36 mouse cellular contexts compared by ENCODE assay signal in genomic region chr10:128218387-128219117, GRCm38 (mm10). TPM values are rescaled to one million over a fixed set of nuclear protein-coding genes. Genes with fewer than 3 reads are reported as not detected.
DNase-seq lines count a peak whose midpoint lies in the region; ATAC-seq and TF ChIP-seq lines count a peak whose summit lies in the region.
"Had no signal": no experiment of that assay in that cellular context is flagged by ENCODE, and none has a peak within 500 bp of the region (broad histone marks: within the 10 kb centered on the region; RNA-seq: fewer than 3 reads in every experiment).

No protein-coding gene starts in this region.

- no peak for TF ChIP-seq EP300 in stomach, postnatal 0 days (optimal IDR thresholded peaks at IDR 0.05)
- TF ChIP-seq EP300 in liver, postnatal 0 days (IDR thresholded peaks at IDR 0.05; ENCODE audit: low read depth), result peak; percentile 92

- TF ChIP-seq CTCF in stomach, postnatal 0 days (IDR thresholded peaks at IDR 0.05; ENCODE audit: low read depth), result no peak
- TF ChIP-seq CTCF in liver, postnatal 0 days (IDR thresholded peaks at IDR 0.05; ENCODE audit: low read depth), result no peak

- no peak overlapping the region for H3K9ac ChIP-seq in stomach, embryonic 15.5 days
- H3K9ac ChIP-seq in stomach, postnatal 0 days (ENCODE audit: low read length), result no peak overlapping the region
- no peak overlapping the region for H3K9ac ChIP-seq in liver, embryonic 12.5 days
- no peak overlapping the region for H3K9ac ChIP-seq in liver, postnatal 0 days (replicated peaks)
- no peak overlapping the region for H3K9ac ChIP-seq in neural tube, embryonic 15.5 days (replicated peaks)
- H3K9ac ChIP-seq: forebrain, embryonic 15.5 days; hindbrain, embryonic 14.5 days; limb, embryonic 12.5 days had no signal

- 89% methylated on average over 18 of the region's 18 CpGs for WGBS in stomach, embryonic 15.5 days
- WGBS in stomach, postnatal 0 days, result 86% methylated on average over 18 of the region's 18 CpGs
- WGBS in liver, embryonic 12.5 days (ENCODE audit: insufficient replicate concordance), result 69% methylated on average over 18 of the region's 18 CpGs
- 65% methylated on average over 18 of the region's 18 CpGs for WGBS in liver, postnatal 0 days (ENCODE audit: insufficient replicate concordance)
- WGBS in neural tube, embryonic 15.5 days, result 95% methylated on average over 18 of the region's 18 CpGs

- no peaks in the 10 kb centered on the region for H3K4me1 ChIP-seq in stomach, embryonic 15.5 days
- H3K4me1 ChIP-seq in stomach, postnatal 0 days (replicated peaks; ENCODE audit: control insufficient read depth, insufficient read depth), result no peaks in the 10 kb centered on the region
- peaks cover 37% of the 10 kb centered on the region for H3K4me1 ChIP-seq in liver, embryonic 12.5 days
- peaks cover 6% of the 10 kb centered on the region for H3K4me1 ChIP-seq in liver, postnatal 0 days (ENCODE audit: insufficient read depth)
- H3K4me1 ChIP-seq in neural tube, embryonic 15.5 days, result no peaks in the 10 kb centered on the region
- H3K4me1 ChIP-seq: forebrain, embryonic 10.5 days; forebrain, embryonic 15.5 days; limb, embryonic 12.5 days had no signal

- H3K27ac ChIP-seq in stomach, embryonic 15.5 days, result no peak overlapping the region
- H3K27ac ChIP-seq in stomach, postnatal 0 days (replicated peaks), result no peak overlapping the region
- peak overlapping the region; percentile 76 for H3K27ac ChIP-seq in liver, embryonic 12.5 days
- H3K27ac ChIP-seq in liver, postnatal 0 days (ENCODE audit: low read depth), result peak overlapping the region; percentile 57
- no peak overlapping the region for H3K27ac ChIP-seq in neural tube, embryonic 15.5 days (replicated peaks)
- H3K27ac ChIP-seq: forebrain, embryonic 10.5 days; forebrain, embryonic 15.5 days; hindbrain, embryonic 14.5 days; left cerebral cortex, adult 2 months; limb, embryonic 12.5 days had no signal

- H3K4me2 ChIP-seq in stomach, embryonic 15.5 days, result no peak overlapping the region
- no peak overlapping the region for H3K4me2 ChIP-seq in stomach, postnatal 0 days (replicated peaks; ENCODE audit: low read depth)
- H3K4me2 ChIP-seq in liver, embryonic 12.5 days, result peak overlapping the region; percentile 14; the same call in 1 of the 2 replicates
- no peak overlapping the region for H3K4me2 ChIP-seq in liver, postnatal 0 days (ENCODE audit: low read depth, low read length)
- H3K4me2 ChIP-seq in neural tube, embryonic 15.5 days, result no peak overlapping the region
- H3K4me2 ChIP-seq: forebrain, embryonic 15.5 days; heart, embryonic 11.5 days; hindbrain, embryonic 14.5 days; limb, embryonic 12.5 days had no signal

- peak; percentile 56; the same call in 1 of the 2 replicates for ATAC-seq in stomach, embryonic 15.5 days (ENCODE audit: insufficient read depth, low FRiP score, low read depth)
- no peak for ATAC-seq in stomach, postnatal 0 days (ENCODE audit: low FRiP score, low TSS enrichment)
- peak; percentile 85 for ATAC-seq in liver, embryonic 12.5 days
- ATAC-seq in liver, postnatal 0 days, result peak; percentile 76
- no peak for ATAC-seq in neural tube, embryonic 15.5 days (ENCODE audit: low FRiP score)
- ATAC-seq: forebrain, embryonic 15.5 days; intestine, postnatal 0 days; lung, postnatal 0 days; Patski had no signal

- no peak overlapping the region for H3K4me3 ChIP-seq in stomach, embryonic 15.5 days (replicated peaks)
- H3K4me3 ChIP-seq in stomach, postnatal 0 days (ENCODE audit: low read depth, low read length), result no peak overlapping the region
- no peak overlapping the region for H3K4me3 ChIP-seq in liver, embryonic 12.5 days
- H3K4me3 ChIP-seq in liver, postnatal 0 days (ENCODE audit: low read depth, low read length), result no peak overlapping the region
- no peak overlapping the region for H3K4me3 ChIP-seq in neural tube, embryonic 15.5 days (replicated peaks)
- H3K4me3 ChIP-seq: forebrain, embryonic 10.5 days; forebrain, embryonic 15.5 days; left cerebral cortex, adult 2 months; limb, embryonic 12.5 days had no signal

- H3K9me3 ChIP-seq in stomach, embryonic 15.5 days, result no peaks in the 10 kb centered on the region
- no peaks in the 10 kb centered on the region for H3K9me3 ChIP-seq in stomach, postnatal 0 days (ENCODE audit: control insufficient read depth, low read length)
- no peaks in the 10 kb centered on the region for H3K9me3 ChIP-seq in liver, embryonic 12.5 days (replicated peaks)
- H3K9me3 ChIP-seq in liver, postnatal 0 days (ENCODE audit: low read length), result no peaks in the 10 kb centered on the region
- H3K9me3 ChIP-seq in neural tube, embryonic 15.5 days (replicated peaks), result no peaks in the 10 kb centered on the region
- H3K9me3 ChIP-seq: forebrain, embryonic 10.5 days; forebrain, embryonic 15.5 days; limb, embryonic 12.5 days had no signal

- H3K27me3 ChIP-seq in stomach, embryonic 15.5 days (replicated peaks), result no peaks in the 10 kb centered on the region
- H3K27me3 ChIP-seq in stomach, postnatal 0 days (ENCODE audit: control insufficient read depth, insufficient read depth, low read length), result no peaks in the 10 kb centered on the region; the same call in 1 of the 2 replicates
- peaks cover 9% of the 10 kb centered on the region for H3K27me3 ChIP-seq in liver, embryonic 12.5 days (replicated peaks)
- no peaks in the 10 kb centered on the region for H3K27me3 ChIP-seq in liver, postnatal 0 days (ENCODE audit: insufficient read depth, low read length)
- 0 out of 2 replicates have a peak, but pooled peaks cover 5% of the 10 kb centered on the region for H3K27me3 ChIP-seq in neural tube, embryonic 15.5 days (replicated peaks)
- H3K27me3 ChIP-seq: CH12.LX had no signal

- no peak for DNase-seq in stomach, postnatal 0 days (ENCODE audit: low spot score)
- DNase-seq in liver, postnatal 0 days, result no peak
- no peak for DNase-seq in right cerebral cortex, postnatal 25 days
- no peak for DNase-seq in left cerebral cortex, adult 11 months (ENCODE audit: low spot score)
- DNase-seq: adrenal gland, postnatal 10 days; cerebellum, adult 11-12 months; cerebellum, postnatal 10 days; gastrocnemius, postnatal 36 days; heart, adult 18-20 months; heart, postnatal 4 days; kidney, adult 9 months; kidney, postnatal 14 days; lung, adult 18-20 months; lung, postnatal 4 days; midbrain, embryonic 14.5 days; retina, postnatal 1 day; right cerebral cortex, postnatal 14 days had no signal

- no peaks in the 10 kb centered on the region for H3K36me3 ChIP-seq in stomach, embryonic 15.5 days
- H3K36me3 ChIP-seq in stomach, postnatal 0 days (ENCODE audit: control insufficient read depth, insufficient read depth, low read length), result no peaks in the 10 kb centered on the region
- H3K36me3 ChIP-seq in liver, embryonic 12.5 days, result no peaks in the 10 kb centered on the region
- no peaks in the 10 kb centered on the region for H3K36me3 ChIP-seq in liver, postnatal 0 days (replicated peaks; ENCODE audit: insufficient read depth, low read length)
- no peaks in the 10 kb centered on the region for H3K36me3 ChIP-seq in neural tube, embryonic 15.5 days
- H3K36me3 ChIP-seq: forebrain, embryonic 10.5 days; forebrain, embryonic 15.5 days; limb, embryonic 12.5 days had no signal

RNA-seq across cellular contexts. Expression of gene Spryd4, which starts 6.9 kb away (rescaled TPM):
- 31.1 and 34.6 TPM in 2 replicates for polyA plus RNA-seq in stomach, embryonic 15.5 days (2015; fragmentation: Nextera tagmentation; extraction: Ambion mirVana)
- polyA plus RNA-seq in stomach, postnatal 0 days (2015; fragmentation: Nextera tagmentation; extraction: Ambion mirVana), result 25.6 and 26.1 TPM in 2 replicates
- polyA plus RNA-seq in liver, embryonic 12.5 days (2016; fragmentation: Nextera tagmentation; extraction: Ambion mirVana), result 24.1 and 25.1 TPM in 2 replicates
- 54.0 and 61.1 TPM in 2 replicates for polyA plus RNA-seq in liver, postnatal 0 days (2015; fragmentation: Nextera tagmentation; extraction: Ambion mirVana)
- 25.5 and 25.9 TPM in 2 replicates for polyA plus RNA-seq in neural tube, embryonic 15.5 days (2015; fragmentation: Nextera tagmentation; extraction: Ambion mirVana)

RNA-seq across cellular contexts. Expression of gene Mip, which starts 7.1 kb away (rescaled TPM):
- 0.14 TPM in 1 of 2 replicates, not detected in the other for polyA plus RNA-seq in stomach, embryonic 15.5 days (2015; fragmentation: Nextera tagmentation; extraction: Ambion mirVana)
- not detected in 2 replicates for polyA plus RNA-seq in stomach, postnatal 0 days (2015; fragmentation: Nextera tagmentation; extraction: Ambion mirVana)
- polyA plus RNA-seq in liver, embryonic 12.5 days (2016; fragmentation: Nextera tagmentation; extraction: Ambion mirVana), result not detected in 2 replicates
- polyA plus RNA-seq in liver, postnatal 0 days (2015; fragmentation: Nextera tagmentation; extraction: Ambion mirVana), result not detected in 2 replicates
- polyA plus RNA-seq in neural tube, embryonic 15.5 days (2015; fragmentation: Nextera tagmentation; extraction: Ambion mirVana), result not detected in 2 replicates
- polyA plus RNA-seq: C2C12; embryonic facial prominence, embryonic 11.5 days; frontal cortex, adult 2 months; heart, embryonic 11.5 days; heart, embryonic 16.5 days; intestine, postnatal 0 days; lung, postnatal 0 days; neural tube, embryonic 14.5 days; urinary bladder, adult 2 months had no signal

RNA-seq across cellular contexts. Expression of gene Timeless, which starts 13.3 kb away (rescaled TPM):
- 43.7 and 46.4 TPM in 2 replicates for polyA plus RNA-seq in stomach, embryonic 15.5 days (2015; fragmentation: Nextera tagmentation; extraction: Ambion mirVana)
- polyA plus RNA-seq in stomach, postnatal 0 days (2015; fragmentation: Nextera tagmentation; extraction: Ambion mirVana), result 8.9 and 10.5 TPM in 2 replicates
- 45.2 and 46.5 TPM in 2 replicates for polyA plus RNA-seq in liver, embryonic 12.5 days (2016; fragmentation: Nextera tagmentation; extraction: Ambion mirVana)
- polyA plus RNA-seq in liver, postnatal 0 days (2015; fragmentation: Nextera tagmentation; extraction: Ambion mirVana), result 15.1 and 18.5 TPM in 2 replicates
- polyA plus RNA-seq in neural tube, embryonic 15.5 days (2015; fragmentation: Nextera tagmentation; extraction: Ambion mirVana), result 20.0 and 25.1 TPM in 2 replicates

RNA-seq across cellular contexts. Expression of gene Gls2, which starts 24.3 kb away (rescaled TPM):
- 4.3 and 5.2 TPM in 2 replicates for polyA plus RNA-seq in stomach, embryonic 15.5 days (2015; fragmentation: Nextera tagmentation; extraction: Ambion mirVana)
- polyA plus RNA-seq in stomach, postnatal 0 days (2015; fragmentation: Nextera tagmentation; extraction: Ambion mirVana), result 0.53 and 0.64 TPM in 2 replicates
- 1.8 and 2.8 TPM in 2 replicates for polyA plus RNA-seq in liver, embryonic 12.5 days (2016; fragmentation: Nextera tagmentation; extraction: Ambion mirVana)
- 48.8 and 67.3 TPM in 2 replicates for polyA plus RNA-seq in liver, postnatal 0 days (2015; fragmentation: Nextera tagmentation; extraction: Ambion mirVana)
- polyA plus RNA-seq in neural tube, embryonic 15.5 days (2015; fragmentation: Nextera tagmentation; extraction: Ambion mirVana), result 2.4 and 2.8 TPM in 2 replicates

RNA-seq across cellular contexts. Expression of gene Apon, which starts 35.3 kb away (rescaled TPM):
- polyA plus RNA-seq in stomach, embryonic 15.5 days (2015; fragmentation: Nextera tagmentation; extraction: Ambion mirVana), result 0.24 and 0.55 TPM in 2 replicates
- 0.13 TPM in 1 of 2 replicates, not detected in the other for polyA plus RNA-seq in stomach, postnatal 0 days (2015; fragmentation: Nextera tagmentation; extraction: Ambion mirVana)
- polyA plus RNA-seq in liver, embryonic 12.5 days (2016; fragmentation: Nextera tagmentation; extraction: Ambion mirVana), result 0.31 and 0.51 TPM in 2 replicates
- polyA plus RNA-seq in liver, postnatal 0 days (2015; fragmentation: Nextera tagmentation; extraction: Ambion mirVana), result 41.8 and 42.4 TPM in 2 replicates
- not detected in 2 replicates for polyA plus RNA-seq in neural tube, embryonic 15.5 days (2015; fragmentation: Nextera tagmentation; extraction: Ambion mirVana)
- polyA plus RNA-seq: frontal cortex, adult 2 months; heart, embryonic 16.5 days; intestine, postnatal 0 days; lung, postnatal 0 days; midbrain, embryonic 14.5 days; neural tube, embryonic 14.5 days; urinary bladder, adult 2 months had no signal

Comparison
In these comparisons a context has a peak if more than half of its experiments do, and no peak if none do; other contexts are left out.
1. ATAC-seq: peak in stomach, embryonic 15.5 days (single experiment), liver, embryonic 12.5 days (single experiment) and liver, postnatal 0 days (single experiment); none in stomach, postnatal 0 days (single experiment) and neural tube, embryonic 15.5 days (single experiment).
2. H3K27ac ChIP-seq: peak in liver, embryonic 12.5 days (single experiment) and liver, postnatal 0 days (single experiment); none in stomach, embryonic 15.5 days (single experiment), stomach, postnatal 0 days (single experiment) and neural tube, embryonic 15.5 days (single experiment).